Mouse (Mus musculus): Measurements from ENCODE around the gene Mbd4. TPM values are rescaled to one million over a fixed set of nuclear protein-coding genes. Genes with fewer than 3 reads are reported as not detected.
"Not testable (repeated sequence)": the region's sequence is repeated elsewhere in the genome, so short reads cannot be mapped to it uniquely, and the experiment has no call there.

The Mbd4 gene
- polyA plus RNA-seq, 1 experiment from 2014 or later = 36.2 TPM

DNA sequence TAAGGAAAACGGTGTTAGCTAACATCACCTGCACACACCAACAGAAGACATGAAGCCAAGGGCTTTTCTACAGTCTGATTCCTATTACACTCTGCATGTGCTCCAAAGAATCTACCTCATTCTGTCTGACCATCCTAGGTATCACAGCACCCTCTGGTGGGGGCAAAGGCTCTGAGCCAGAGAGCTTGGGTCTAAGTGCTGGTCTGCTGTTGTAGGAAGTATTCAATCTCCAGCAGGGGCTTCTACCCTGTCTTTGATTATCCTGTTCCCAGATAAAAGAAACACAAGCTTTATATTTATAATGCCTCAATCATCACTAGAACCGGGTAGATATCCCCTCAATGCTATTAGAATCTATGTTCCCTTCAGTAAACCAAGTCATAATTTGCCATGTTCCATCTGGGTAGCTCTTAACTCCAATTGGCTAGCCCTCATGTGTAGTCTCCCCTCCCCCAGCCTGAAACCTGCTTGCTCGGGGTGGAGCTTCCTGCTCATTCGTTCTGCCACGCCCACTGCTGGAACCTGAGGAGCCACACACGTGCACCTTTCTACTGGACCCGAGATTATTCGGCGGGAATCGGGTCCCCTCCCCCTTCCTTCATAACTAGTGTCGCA is 29.2 kb downstream of the Mbd4 start:
- WGBS = 1% methylated on average over 5 of the region's 11 CpGs
- H3K27me3 ChIP-seq (ENCODE audit: poor library complexity, severe bottlenecking); H3K4me1 ChIP-seq; H3K9me3 ChIP-seq; H3K36me3 ChIP-seq (replicated peaks): not testable (repeated sequence)
- H3K27ac ChIP-seq = peak overlapping the region; percentile 63
- DNase-seq (ENCODE audit: extremely low spot score, low spot score) = peak; percentile 77
- H3K4me3 ChIP-seq = peak overlapping the region; percentile 34

DNA sequence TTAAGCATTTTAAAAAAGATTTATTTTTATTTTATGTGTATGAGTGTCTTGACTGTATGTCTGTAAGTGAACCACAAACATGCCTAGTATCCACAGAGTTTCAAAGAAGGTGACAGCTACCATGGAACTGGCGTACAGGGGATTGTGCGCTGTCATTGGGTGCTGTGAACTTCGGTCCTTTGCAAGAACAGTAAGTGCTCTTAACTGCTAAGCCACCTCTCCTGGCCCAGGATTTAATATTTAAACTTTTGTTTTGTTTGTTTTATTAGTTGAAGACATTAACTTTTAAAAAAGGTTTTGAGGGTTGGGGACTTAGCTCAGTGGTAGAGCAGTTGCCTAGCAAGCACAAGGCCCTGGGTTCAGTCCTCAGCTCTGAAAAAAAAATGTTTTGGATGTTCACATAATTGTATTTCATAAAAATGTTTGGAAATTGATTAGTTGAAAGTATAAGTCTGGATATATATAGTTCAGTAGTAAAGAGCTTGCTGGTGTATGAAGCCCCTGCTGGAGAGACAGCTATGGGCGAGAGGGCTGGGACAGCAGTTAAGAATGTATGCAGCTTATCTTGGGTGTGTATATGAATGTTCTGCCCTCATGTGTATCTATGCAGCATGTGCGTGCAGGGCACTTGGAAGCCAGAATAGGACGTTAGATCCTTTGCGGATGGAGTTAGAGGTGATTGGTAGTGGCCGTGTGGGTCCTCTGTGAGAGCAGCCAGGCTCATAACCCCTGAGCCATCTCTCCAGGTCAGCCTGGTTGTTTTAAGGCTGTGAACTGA is 31.8 kb downstream of the Mbd4 start:
- H3K27ac ChIP-seq = no peak overlapping the region
- DNase-seq (ENCODE audit: extremely low spot score, low spot score) = no peak

DNA sequence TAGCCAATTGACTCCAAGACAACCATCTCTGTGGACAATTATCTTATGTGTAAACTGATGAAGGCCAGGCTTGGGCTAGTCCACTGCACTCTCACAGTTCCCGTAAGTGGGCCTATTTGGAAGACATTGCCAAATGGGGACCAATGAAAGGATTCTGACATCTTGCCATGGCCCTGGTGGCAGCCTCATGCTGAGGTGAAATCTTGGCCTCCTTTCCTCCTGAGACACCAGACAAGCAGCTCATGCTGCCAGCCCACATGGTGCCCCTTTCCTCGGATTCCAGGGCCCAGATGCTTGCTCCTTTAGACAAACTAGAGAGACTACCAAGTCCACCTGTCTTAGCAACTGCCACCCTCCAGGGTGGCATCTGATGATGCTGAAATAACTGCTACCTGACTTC is 35.0 kb downstream of the Mbd4 start:
- H3K9me3 ChIP-seq = no peaks in the 10 kb centered on the region
- WGBS = 84% methylated on average over 2 of the region's 2 CpGs
- H3K27me3 ChIP-seq (ENCODE audit: poor library complexity, severe bottlenecking) = no peaks in the 10 kb centered on the region
- H3K4me1 ChIP-seq = peaks cover 11% of the 10 kb centered on the region
- no peak overlapping the region for H3K27ac ChIP-seq
- H3K4me3 ChIP-seq = no peak overlapping the region
- no peak for DNase-seq (ENCODE audit: extremely low spot score, low spot score)
- no peaks in the 10 kb centered on the region for H3K36me3 ChIP-seq (replicated peaks)

More for the DNA sequence above, 31.8 kb downstream of the Mbd4 start:
- H3K9me3 ChIP-seq = no peaks in the 10 kb centered on the region
- peaks cover 10% of the 10 kb centered on the region for H3K4me1 ChIP-seq
- H3K36me3 ChIP-seq (replicated peaks) = no peaks in the 10 kb centered on the region
- H3K27me3 ChIP-seq (ENCODE audit: poor library complexity, severe bottlenecking) = no peaks in the 10 kb centered on the region
- WGBS = 89% methylated on average over 8 of the region's 8 CpGs
- no peak overlapping the region for H3K4me3 ChIP-seq

- H3K36me3 ChIP-seq (replicated peaks) = no peaks in the 10 kb centered on the region
- DNase-seq (ENCODE audit: extremely low spot score, low spot score) = no peak
- no peaks in the 10 kb centered on the region for H3K9me3 ChIP-seq
- H3K4me1 ChIP-seq = peaks cover 10% of the 10 kb centered on the region
- no peak overlapping the region for H3K27ac ChIP-seq
- WGBS = 81% methylated on average over 4 of the region's 4 CpGs
- no peaks in the 10 kb centered on the region for H3K27me3 ChIP-seq (ENCODE audit: poor library complexity, severe bottlenecking)
- no peak overlapping the region for H3K4me3 ChIP-seq
Observed at GRCm38 (mm10) chr6:115815041-115815440, 38.1 kb downstream of the Mbd4 start.

DNA sequence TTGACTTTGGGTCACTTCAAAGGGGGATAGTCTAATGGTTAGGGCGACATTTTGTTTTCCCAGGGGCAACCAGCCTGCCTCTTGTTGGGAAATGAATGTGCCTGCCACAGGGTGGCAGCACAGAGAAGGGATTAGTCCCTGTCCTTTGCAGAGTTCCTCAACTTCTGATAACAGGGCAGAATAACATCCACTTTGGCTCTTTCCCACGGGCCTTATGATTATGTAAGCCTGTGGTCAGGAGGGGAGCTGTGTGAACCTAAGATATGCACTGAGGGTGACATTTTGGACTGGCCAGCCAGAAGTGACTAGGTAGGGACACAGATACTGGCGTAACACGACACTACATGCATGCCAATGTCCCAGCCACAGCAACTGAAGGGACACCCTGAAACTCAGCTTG is 39.1 kb downstream of the Mbd4 start:
- Histone ChIP-seq H3K27ac (no peak overlapping the region), H3K36me3 (replicated peaks) (no peaks in the 10 kb centered on the region), H3K4me3 (no peak overlapping the region), H3K9me3 (no peaks in the 10 kb centered on the region), H3K4me1 (peaks cover 10% of the 10 kb centered on the region), H3K27me3 (ENCODE audit: poor library complexity, severe bottlenecking) (no peaks in the 10 kb centered on the region)
- 29% methylated on average over 4 of the region's 4 CpGs for WGBS
- peak; percentile 57 for DNase-seq (ENCODE audit: extremely low spot score, low spot score)

GRCm38 (mm10) chr6:115811606-115812005 is 41.6 kb downstream of the Mbd4 start:
- 79% methylated on average over 8 of the region's 8 CpGs for WGBS
- Histone ChIP-seq H3K4me3 (no peak overlapping the region), H3K4me1 (peaks cover 20% of the 10 kb centered on the region), H3K36me3 (replicated peaks) (peaks cover 12% of the 10 kb centered on the region), H3K27me3 (ENCODE audit: poor library complexity, severe bottlenecking) (no peaks in the 10 kb centered on the region), H3K9me3 (no peaks in the 10 kb centered on the region), H3K27ac (no peak overlapping the region)
- DNase-seq (ENCODE audit: extremely low spot score, low spot score) = no peak

DNA sequence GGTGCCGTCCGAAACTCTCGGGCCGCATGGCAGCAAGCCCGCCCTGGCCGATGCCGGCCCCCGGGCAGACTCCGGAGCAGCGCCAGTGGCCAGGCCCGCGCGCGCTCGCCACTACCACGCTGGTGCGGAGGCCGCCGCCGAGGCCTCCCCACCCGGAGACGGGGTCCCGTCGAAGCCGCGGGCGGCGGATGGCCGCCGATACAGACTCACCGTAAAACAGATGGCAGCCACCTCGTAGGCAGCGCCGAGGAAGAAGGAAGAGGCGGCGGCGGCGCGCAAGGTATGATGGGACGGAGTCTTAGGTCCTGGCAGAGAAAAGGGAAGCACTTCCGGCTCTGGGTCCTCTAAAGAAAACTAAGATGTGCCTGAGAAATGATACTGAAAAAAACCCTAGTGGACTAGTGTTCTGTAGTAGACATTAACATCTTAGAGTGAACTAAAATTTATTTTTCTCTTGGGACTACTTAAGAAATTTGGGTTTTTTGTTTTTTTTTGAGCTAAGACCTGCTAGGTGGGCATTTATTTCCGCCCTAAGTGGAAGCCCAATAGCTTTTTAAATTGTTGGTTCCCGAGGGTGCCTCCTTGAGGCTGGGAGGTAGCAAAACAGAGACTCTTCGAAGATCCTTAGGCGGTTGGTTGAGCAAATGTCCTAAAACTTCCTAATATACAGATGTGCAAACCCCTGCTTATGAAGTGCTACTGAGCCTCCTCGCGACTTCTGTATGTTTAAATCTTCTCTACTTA is 44.5 kb downstream of the Mbd4 start, which contains the start of gene Rpl32:
Gene Rpl32 (minus strand): TSS at position 260 of the 744 bp plus-strand sequence.
- Histone ChIP-seq H3K36me3 (replicated peaks) (peaks cover 41% of the 10 kb centered on the region), H3K4me1 (peaks cover 24% of the 10 kb centered on the region), H3K27me3 (ENCODE audit: poor library complexity, severe bottlenecking) (no peaks in the 10 kb centered on the region), H3K27ac (peak within 1 kb of the TSS; percentile 100), H3K9me3 (no peaks in the 10 kb centered on the region), H3K4me3 (peak within 1 kb of the TSS; percentile 100)
- WGBS = under 1% methylated on average over 46 of the region's 47 CpGs
- DNase-seq (ENCODE audit: extremely low spot score, low spot score) = peak; percentile 87

- no peaks in the 10 kb centered on the region for H3K27me3 ChIP-seq (ENCODE audit: poor library complexity, severe bottlenecking)
- peaks cover 46% of the 10 kb centered on the region for H3K36me3 ChIP-seq (replicated peaks)
- 0% methylated on average over 22 of the region's 22 CpGs for WGBS
- H3K9me3 ChIP-seq = no peaks in the 10 kb centered on the region
- peaks cover 25% of the 10 kb centered on the region for H3K4me1 ChIP-seq
- H3K27ac ChIP-seq = peak overlapping the region; percentile 100
- H3K4me3 ChIP-seq = peak overlapping the region; percentile 100
- no peak for DNase-seq (ENCODE audit: extremely low spot score, low spot score)
Observed at GRCm38 (mm10) chr6:115808196-115808487, 45.0 kb downstream of the Mbd4 start.

- H3K27me3 ChIP-seq (ENCODE audit: poor library complexity, severe bottlenecking) = no peaks in the 10 kb centered on the region
- no peaks in the 10 kb centered on the region for H3K9me3 ChIP-seq
- H3K4me3 ChIP-seq = peak overlapping the region; percentile 100
- H3K4me1 ChIP-seq = peaks cover 25% of the 10 kb centered on the region
- H3K36me3 ChIP-seq (replicated peaks) = peaks cover 52% of the 10 kb centered on the region
- peak overlapping the region; percentile 100 for H3K27ac ChIP-seq
- WGBS = 4% methylated on average over 15 of the region's 15 CpGs
- DNase-seq (ENCODE audit: extremely low spot score, low spot score) = peak; percentile 26
Observed at GRCm38 (mm10) chr6:115807464-115808195, 45.5 kb downstream of the Mbd4 start.

- no peaks in the 10 kb centered on the region for H3K9me3 ChIP-seq
- no peak overlapping the region for H3K4me3 ChIP-seq
- peaks cover 82% of the 10 kb centered on the region for H3K36me3 ChIP-seq (replicated peaks)
- WGBS = 76% methylated on average over 10 of the region's 10 CpGs
- no peaks in the 10 kb centered on the region for H3K27me3 ChIP-seq (ENCODE audit: poor library complexity, severe bottlenecking)
- H3K4me1 ChIP-seq = peaks cover 25% of the 10 kb centered on the region
- no peak overlapping the region for H3K27ac ChIP-seq
- DNase-seq (ENCODE audit: extremely low spot score, low spot score) = no peak
Observed at GRCm38 (mm10) chr6:115804432-115805192, 48.6 kb downstream of the Mbd4 start.

DNA sequence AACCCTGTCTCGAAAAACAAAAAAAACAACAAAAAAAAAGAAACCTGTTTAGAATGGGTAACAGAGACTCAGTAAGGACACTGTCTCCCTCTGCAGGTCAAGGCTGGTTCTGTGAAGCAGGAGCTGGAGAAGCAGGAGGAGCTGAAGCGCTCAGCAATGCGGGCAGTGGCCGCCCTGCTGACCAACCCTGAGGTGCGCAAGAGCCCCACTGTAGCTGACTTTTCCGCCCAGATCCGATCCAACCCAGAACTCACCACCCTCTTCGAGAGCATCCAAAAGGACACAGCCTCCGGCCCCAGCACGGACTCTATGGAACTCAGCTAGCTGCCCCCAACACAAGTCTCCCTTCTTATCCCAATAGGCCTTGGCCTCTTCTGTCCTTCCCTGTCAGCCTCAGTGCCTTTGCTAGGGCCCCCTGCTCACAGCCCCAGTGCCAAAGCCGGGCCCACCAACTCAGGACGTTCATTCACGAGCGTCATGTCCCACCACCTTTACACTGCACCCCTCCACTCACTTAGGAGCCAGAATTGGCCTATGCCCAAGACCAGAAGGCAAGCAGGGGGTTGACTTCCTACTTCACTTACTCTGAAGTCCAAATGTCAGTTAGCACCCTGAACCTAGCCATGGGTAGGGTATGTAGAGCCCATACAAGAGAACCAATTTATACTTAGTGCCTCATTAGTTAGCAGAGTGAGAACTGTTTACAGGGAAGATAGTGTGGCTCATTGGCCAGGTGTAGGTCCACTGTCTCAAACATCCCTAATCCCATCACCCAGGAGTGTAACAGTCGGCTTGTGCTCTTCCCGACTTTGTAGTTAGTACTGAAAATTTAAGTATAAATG is 49.4 kb downstream of the Mbd4 start:
- no peak overlapping the region for H3K27ac ChIP-seq
- no peaks in the 10 kb centered on the region for H3K9me3 ChIP-seq
- H3K36me3 ChIP-seq (replicated peaks) = peaks cover 90% of the 10 kb centered on the region
- peak; percentile 63 for DNase-seq (ENCODE audit: extremely low spot score, low spot score)
- H3K27me3 ChIP-seq (ENCODE audit: poor library complexity, severe bottlenecking) = no peaks in the 10 kb centered on the region
- H3K4me3 ChIP-seq = peak overlapping the region; percentile 2; the same call in 1 of the 2 replicates
- WGBS = 52% methylated on average over 16 of the region's 16 CpGs
- peaks cover 25% of the 10 kb centered on the region for H3K4me1 ChIP-seq
